Mouse (Mus musculus) CH12.LX (cell line): ENCODE data around the gene Gm20431. TPM values are rescaled to one million over a fixed set of nuclear protein-coding genes. Genes with fewer than 3 reads are reported as not detected.

Source experiments
- DNase-seq: peaks from one replicate; pipeline ENCODE4 v3.0.0-alpha.2; 2013; ENCODE audit errors: extremely low read depth
- H3K27ac ChIP-seq: 2 replicates; pipeline ENCODE4 v1.5.1; 2012; ENCODE audit warnings: low read depth, mild to moderate bottlenecking, control low read depth, moderate library complexity; ENCODE audit not compliant: insufficient read depth
- H3K27me3 ChIP-seq: replicated peaks from 2 replicates; pipeline ENCODE3; 2012; ENCODE audit warnings: inconsistent platforms
- H3K36me3 ChIP-seq, 2 experiments: replicated peaks in 1 of 2; 2 replicates each; pipeline versions ENCODE3 to v1.6.1; 2012; ENCODE audit warnings: inconsistent platforms in 1 of 2, low read length in 1 of 2, mild to moderate bottlenecking in 1 of 2, mixed read lengths in 1 of 2, moderate library complexity in 1 of 2; ENCODE audit not compliant: control insufficient read depth in 1 of 2, insufficient read depth in 1 of 2
- H3K4me1 ChIP-seq, 2 experiments: 2 replicates each; pipeline ENCODE4 v1.6.1; 2012; ENCODE audit warnings: inconsistent platforms in 1 of 2, moderate library complexity in 1 of 2; ENCODE audit not compliant: insufficient read depth in 2 of 2, control insufficient read depth in 1 of 2
- H3K4me2 ChIP-seq: 2 replicates; pipeline ENCODE4 v1.6.1; 2012; ENCODE audit warnings: low read depth, mild to moderate bottlenecking, control low read depth; ENCODE audit not compliant: poor library complexity, insufficient read depth, severe bottlenecking
- H3K4me3 ChIP-seq, 3 experiments: fragments of 150-350 bp in 1 of 3; sonication (generic) in 1 of 3; replicated peaks in 1 of 3; 2 replicates each; pipeline versions ENCODE3 to v1.5.1; 2011 to 2012; ENCODE audit warnings: low read depth in 2 of 3, low read length in 2 of 3, mild to moderate bottlenecking in 2 of 3, moderate library complexity in 2 of 3, control low read depth in 1 of 3, improper control_type of control experiment in 1 of 3, inconsistent platforms in 1 of 3, mixed read lengths in 1 of 3; ENCODE audit not compliant: poor library complexity in 1 of 3
- H3K79me2 ChIP-seq: replicated peaks from 2 replicates; pipeline ENCODE4 v1.6.1; 2012; ENCODE audit warnings: mild to moderate bottlenecking, moderate library complexity; ENCODE audit not compliant: control insufficient read depth, poor library complexity, insufficient read depth, severe bottlenecking; ENCODE audit errors: extremely low read depth
- H3K9ac ChIP-seq: 2 replicates; pipeline ENCODE4 v1.6.1; 2012; ENCODE audit warnings: low read depth, mild to moderate bottlenecking, control low read depth, moderate library complexity; ENCODE audit not compliant: insufficient read depth
- H3K9me3 ChIP-seq: replicated peaks from 2 replicates; pipeline ENCODE3; 2012; ENCODE audit warnings: low read length, inconsistent platforms, mixed read lengths
- E2F4 ChIP-seq: IDR thresholded peaks from 2 replicates; pipeline ENCODE4 v1.6.1; 2011; ENCODE audit warnings: low read depth, low read length, improper control_type of control experiment; ENCODE audit not compliant: insufficient replicate concordance
- EP300 ChIP-seq: IDR thresholded peaks from 2 replicates; pipeline ENCODE4 v1.6.1; 2011; ENCODE audit warnings: low read length, improper control_type of control experiment
- ETS1 ChIP-seq: conservative IDR thresholded peaks from 2 replicates; pipeline ENCODE4 v1.6.1; 2012; ENCODE audit warnings: low read depth, mild to moderate bottlenecking, inconsistent platforms, low read length, improper control_type of control experiment, moderate library complexity
- IRF4 ChIP-seq: IDR thresholded peaks from 2 replicates; pipeline ENCODE4 v1.6.1; 2014; ENCODE audit warnings: low read depth, mild to moderate bottlenecking, inconsistent platforms, low read length, improper control_type of control experiment
- JUND ChIP-seq: conservative IDR thresholded peaks from 2 replicates; pipeline ENCODE4 v1.6.1; 2011; ENCODE audit warnings: low read depth, low read length, improper control_type of control experiment
- MAFK ChIP-seq: IDR thresholded peaks from 2 replicates; pipeline ENCODE4 v1.6.1; 2011; ENCODE audit warnings: low read length, improper control_type of control experiment; ENCODE audit not compliant: insufficient replicate concordance
- MXI1 ChIP-seq: IDR thresholded peaks from 2 replicates; pipeline ENCODE4 v1.6.1; 2011; ENCODE audit warnings: mild to moderate bottlenecking, low read depth, low read length, improper control_type of control experiment
- MYC ChIP-seq: IDR thresholded peaks from 2 replicates; pipeline ENCODE4 v1.6.1; 2011; ENCODE audit warnings: low read depth, mild to moderate bottlenecking, improper control_type of control experiment, low read length
- NRF1 ChIP-seq: IDR thresholded peaks from 2 replicates; pipeline ENCODE4 v1.6.1; 2014; ENCODE audit warnings: low read depth, mild to moderate bottlenecking, inconsistent platforms, low read length, improper control_type of control experiment, moderate library complexity
- POLR2A ChIP-seq: IDR thresholded peaks from 2 replicates; pipeline ENCODE4 v1.6.1; 2011; ENCODE audit warnings: low read depth, mild to moderate bottlenecking, improper control_type of control experiment, low read length
- POLR2AphosphoS2 ChIP-seq: IDR thresholded peaks from 2 replicates; pipeline ENCODE4 v1.6.1; 2011; ENCODE audit warnings: low read depth, low read length, improper control_type of control experiment
- TBP ChIP-seq: conservative IDR thresholded peaks from 2 replicates; pipeline ENCODE4 v1.6.1; 2011; ENCODE audit warnings: low read depth, low read length, improper control_type of control experiment
- UBTF ChIP-seq: IDR thresholded peaks from 2 replicates; pipeline ENCODE4 v1.6.1; 2012; ENCODE audit warnings: low read depth, mild to moderate bottlenecking, inconsistent platforms, low read length, improper control_type of control experiment, moderate library complexity
- USF2 ChIP-seq: conservative IDR thresholded peaks from 2 replicates; pipeline ENCODE4 v1.6.1; 2011; ENCODE audit warnings: low read depth, low read length, improper control_type of control experiment
- ZMIZ1 ChIP-seq: IDR thresholded peaks from 2 replicates; pipeline ENCODE4 v1.6.1; 2012; ENCODE audit warnings: low read depth, mild to moderate bottlenecking, inconsistent platforms, low read length, improper control_type of control experiment
- ZNF384 ChIP-seq: IDR thresholded peaks from 2 replicates; pipeline ENCODE4 v1.6.1; 2012; ENCODE audit warnings: low read depth, low read length, improper control_type of control experiment, inconsistent platforms
- dilution Hi-C: fragments of 300-500 bp; cut with MboI; formaldehyde crosslinking; loops from 2 replicates; pipeline ENCODE4 v1.14.3; 2020; ENCODE audit warnings: low sequenced_read_pairs; ENCODE audit not compliant: extremely low pct_unique_long_range_greater_than_20kb, extremely low pct_ligation_motif_present
- in situ Hi-C: fragments of 300-500 bp; cut with MboI; formaldehyde crosslinking; loops from 3 replicates; pipeline ENCODE4 v1.14.3; 2019; ENCODE audit warnings: low sequenced_read_pairs, low pct_ligation_motif_present, low pct_unique_long_range_greater_than_20kb, mixed read lengths
- polyA plus RNA-seq: library from polyadenylated mRNA; unstranded; fragments of >175 nt; gene quantifications from 2 replicates; pipeline ENCODE4 v1.2.1, GENCODE M21; 2012; ENCODE audit warnings: low read depth; ENCODE audit not compliant: insufficient read length
- total RNA-seq, 2 experiments: library from RNA; depleted of rRNA; stranded (reverse); fragments of 300-350 nt in 1 of 2; fragments of >200 nt in 1 of 2; gene quantifications; 2 replicates each; pipeline ENCODE4 v1.2.3; 2012 to 2014

Gene Gm20431
- total and polyA plus RNA-seq, 3 experiments, result 2.4 to 15.0 TPM; not detected in 1

GRCm38 (mm10) chr2:167627019-167627418 is 34.3 kb downstream of the Gm20431 start:
- Histone ChIP-seq H3K79me2 (peaks cover 90% of the 10 kb centered on the region), H3K4me1 (peaks cover 40 to 67% of the 10 kb centered on the region in 2 experiments), H3K4me2 (no peak overlapping the region), H3K4me3 (no peak overlapping the region), H3K27ac (no peak overlapping the region), H3K9ac (no peak overlapping the region), H3K27me3 (no peaks in the 10 kb centered on the region), H3K9me3 (no peaks in the 10 kb centered on the region), H3K36me3 (peaks cover 29 to 65% of the 10 kb centered on the region in 2 experiments)
- no peak for TF ChIP-seq MYC
- no peak for TF ChIP-seq JUND
- no peak for TF ChIP-seq ZMIZ1
- no peak for TF ChIP-seq USF2
- TF ChIP-seq ZNF384, result no peak
- TF ChIP-seq MAFK, result no peak
- no peak for DNase-seq
- dilution Hi-C loops (no loop called here), in situ Hi-C loops (no loop called here)

GRCm38 (mm10) chr2:167625670-167626069 is 35.6 kb downstream of the Gm20431 start:
- no peak overlapping the region for H3K4me3 ChIP-seq
- peaks cover 54 to 79% of the 10 kb centered on the region in 2 experiments for H3K4me1 ChIP-seq
- no peak overlapping the region for H3K27ac ChIP-seq
- no peak for DNase-seq
- no peaks in the 10 kb centered on the region for H3K27me3 ChIP-seq
- TF ChIP-seq TBP (no peak), POLR2AphosphoS2 (no peak), IRF4 (no peak), USF2 (no peak), UBTF (no peak), MXI1 (no peak), ZNF384 (no peak), EP300 (no peak), POLR2A (no peak)
- no peak overlapping the region for H3K9ac ChIP-seq
- peaks cover 40 to 78% of the 10 kb centered on the region in 2 experiments for H3K36me3 ChIP-seq
- in situ Hi-C loops, result no loop called here
- H3K4me2 ChIP-seq, result no peak overlapping the region
- H3K79me2 ChIP-seq, result peaks cover 95% of the 10 kb centered on the region
- no peaks in the 10 kb centered on the region for H3K9me3 ChIP-seq
- dilution Hi-C loops, result no loop called here

GRCm38 (mm10) chr2:167624368-167625075 is 36.8 kb downstream of the Gm20431 start:
- no peak for TF ChIP-seq MAFK
- no peak for TF ChIP-seq NRF1
- no peak for TF ChIP-seq ETS1
- no peak for TF ChIP-seq JUND
- TF ChIP-seq ZNF384, result peak; percentile 51; the same call in 1 of the 2 replicates
- no peak for TF ChIP-seq E2F4
- H3K9ac ChIP-seq, result no peak overlapping the region
- in situ Hi-C loops, result no loop called here
- no peak overlapping the region for H3K4me3 ChIP-seq
- H3K36me3 ChIP-seq, result peaks cover 41 to 79% of the 10 kb centered on the region in 2 experiments
- no peak overlapping the region for H3K4me2 ChIP-seq
- peaks cover 51 to 78% of the 10 kb centered on the region in 2 experiments for H3K4me1 ChIP-seq
- no peaks in the 10 kb centered on the region for H3K9me3 ChIP-seq
- peaks cover 95% of the 10 kb centered on the region for H3K79me2 ChIP-seq
- H3K27ac ChIP-seq, result no peak overlapping the region
- H3K27me3 ChIP-seq, result no peaks in the 10 kb centered on the region
- no peak for DNase-seq
- dilution Hi-C loops, result no loop called here
